Mouse (Mus musculus) myocyte (in vitro differentiated cells): Measurements from ENCODE around the gene E130114P18Rik. TPM values are rescaled to one million over a fixed set of nuclear protein-coding genes. Genes with fewer than 3 reads are reported as not detected.

Source experiments
- H3K27me3 ChIP-seq: one replicate; pipeline ENCODE4 v1.6.1; 2011; ENCODE audit not compliant: control insufficient read depth, insufficient read depth, insufficient read length
- H3K36me3 ChIP-seq: one replicate; pipeline ENCODE4 v1.6.1; 2011; ENCODE audit not compliant: control insufficient read depth, insufficient read depth
- H3K4me2 ChIP-seq: one replicate; pipeline ENCODE4 v1.6.1; 2011; ENCODE audit warnings: low read depth, control low read depth
- H3K4me3 ChIP-seq: one replicate; pipeline ENCODE4 v1.5.1; 2011; ENCODE audit warnings: mild to moderate bottlenecking, control low read depth, moderate library complexity
- H3K79me2 ChIP-seq: one replicate; pipeline ENCODE4 v1.6.1; 2011; ENCODE audit not compliant: control insufficient read depth, insufficient read depth
- H3ac ChIP-seq: one replicate; pipeline ENCODE4 v1.6.1; 2011; ENCODE audit not compliant: control insufficient read depth, insufficient read length
- CEBPB ChIP-seq: IDR thresholded peaks from 2 replicates; pipeline ENCODE4 v1.6.1; 2011; ENCODE audit warnings: mild to moderate bottlenecking, moderate library complexity; ENCODE audit not compliant: poor library complexity, insufficient read depth, severe bottlenecking
- E2F4 ChIP-seq: IDR thresholded peaks from one replicate; pipeline ENCODE4 v1.6.1; 2011; ENCODE audit warnings: mild to moderate bottlenecking, control low read depth, moderate library complexity; ENCODE audit not compliant: insufficient read depth
- MAX ChIP-seq: IDR thresholded peaks from one replicate; pipeline ENCODE4 v1.6.1; 2011; ENCODE audit warnings: low read depth, mild to moderate bottlenecking, control low read depth
- MYOD1 ChIP-seq, 3 experiments: IDR thresholded peaks; one replicate each; pipeline ENCODE4 v1.6.1; 2011; ENCODE audit warnings: control low read depth in 2 of 3, low read depth in 2 of 3, mild to moderate bottlenecking in 2 of 3, moderate library complexity in 1 of 3; ENCODE audit not compliant: insufficient read length in 2 of 3, control insufficient read depth in 1 of 3
- MYOG ChIP-seq, 3 experiments: IDR thresholded peaks; one replicate each; pipeline ENCODE4 v1.6.1; 2011; ENCODE audit warnings: control low read depth in 2 of 3, low read depth in 2 of 3, mild to moderate bottlenecking in 2 of 3; ENCODE audit not compliant: insufficient read length in 2 of 3, control insufficient read depth in 1 of 3, insufficient read depth in 1 of 3
- POLR2A ChIP-seq: IDR thresholded peaks from one replicate; pipeline ENCODE4 v1.6.1; 2011; ENCODE audit warnings: low read depth, mild to moderate bottlenecking, control low read depth, moderate library complexity; ENCODE audit not compliant: insufficient read length
- POLR2AphosphoS2 ChIP-seq: IDR thresholded peaks from one replicate; pipeline ENCODE4 v1.6.1; 2011; ENCODE audit warnings: low read depth, control low read depth; ENCODE audit not compliant: insufficient read length
- REST ChIP-seq: IDR thresholded peaks from one replicate; pipeline ENCODE4 v1.6.1; 2011; ENCODE audit warnings: mild to moderate bottlenecking, control low read depth, moderate library complexity; ENCODE audit not compliant: insufficient read depth, insufficient read length
- SRF ChIP-seq: IDR thresholded peaks from one replicate; pipeline ENCODE4 v1.6.1; 2011; ENCODE audit warnings: low read depth; ENCODE audit not compliant: control insufficient read depth, insufficient read length
- TCF12 ChIP-seq: IDR thresholded peaks from one replicate; pipeline ENCODE4 v1.6.1; 2011; ENCODE audit warnings: mild to moderate bottlenecking, control low read depth; ENCODE audit not compliant: poor library complexity, insufficient read depth, severe bottlenecking
- TCF3 ChIP-seq: IDR thresholded peaks from one replicate; pipeline ENCODE4 v1.6.1; 2011; ENCODE audit warnings: low read depth, control low read depth; ENCODE audit not compliant: insufficient read length
- USF1 ChIP-seq: IDR thresholded peaks from one replicate; pipeline ENCODE4 v1.6.1; 2011; ENCODE audit warnings: low read depth, mild to moderate bottlenecking, control low read depth, moderate library complexity
- polyA plus RNA-seq: library from polyadenylated mRNA; unstranded; fragments of >200 nt; fragmentation: generic; extraction: Trizol; gene quantifications from one replicate; pipeline ENCODE4 v1.2.1, GENCODE M21; 2012; ENCODE audit warnings: missing spikeins

Gene E130114P18Rik
- polyA plus RNA-seq, 1 experiment: not detected

- Histone ChIP-seq H3ac (no peak overlapping the region), H3K36me3 (no peaks in the 10 kb centered on the region), H3K79me2 (no peaks in the 10 kb centered on the region), H3K4me2 (no peak overlapping the region), H3K27me3 (no peaks in the 10 kb centered on the region), H3K4me3 (no peak overlapping the region)
- TF ChIP-seq MYOG (IDR thresholded peaks at IDR 0.05; ENCODE audit: control insufficient read depth in 1 of 3, insufficient read depth in 1 of 3, insufficient read length in 2 of 3, low read depth in 2 of 3): no peak
Observed at GRCm38 (mm10) chr4:97823512-97823911, 45.6 kb upstream of the E130114P18Rik start.

- Histone ChIP-seq H3K4me3 (no peak overlapping the region), H3K79me2 (no peaks in the 10 kb centered on the region), H3K27me3 (no peaks in the 10 kb centered on the region), H3K4me2 (no peak overlapping the region), H3K36me3 (no peaks in the 10 kb centered on the region), H3ac (no peak overlapping the region)
- TF ChIP-seq MYOD1 (IDR thresholded peaks at IDR 0.05; ENCODE audit: control insufficient read depth in 1 of 3, insufficient read length in 2 of 3, low read depth in 2 of 3) (no peak), POLR2AphosphoS2 (no peak), CEBPB (no peak), MAX (no peak), MYOG (IDR thresholded peaks at IDR 0.05; ENCODE audit: control insufficient read depth in 1 of 3, insufficient read depth in 1 of 3, insufficient read length in 2 of 3, low read depth in 2 of 3) (no peak), USF1 (no peak), REST (no peak), TCF3 (no peak)
Observed at GRCm38 (mm10) chr4:97821556-97822251, 43.8 kb upstream of the E130114P18Rik start.

GRCm38 (mm10) chr4:97820474-97821259 lies 42.8 kb upstream of the E130114P18Rik start:
- H3K4me2 ChIP-seq: no peak overlapping the region
- no peak for TF ChIP-seq TCF3
- no peak for TF ChIP-seq TCF12
- no peak for TF ChIP-seq REST
- no peak for TF ChIP-seq E2F4
- TF ChIP-seq MYOG (IDR thresholded peaks at IDR 0.05; ENCODE audit: control insufficient read depth in 1 of 3, insufficient read depth in 1 of 3, insufficient read length in 2 of 3, low read depth in 2 of 3): no peak
- no peak for TF ChIP-seq POLR2AphosphoS2
- no peak for TF ChIP-seq MAX
- TF ChIP-seq MYOD1 (IDR thresholded peaks at IDR 0.05; ENCODE audit: control insufficient read depth in 1 of 3, insufficient read length in 2 of 3, low read depth in 2 of 3): no peak
- no peak for TF ChIP-seq CEBPB
- no peak for TF ChIP-seq POLR2A
- no peaks in the 10 kb centered on the region for H3K79me2 ChIP-seq
- no peak overlapping the region for H3K4me3 ChIP-seq
- H3K36me3 ChIP-seq: no peaks in the 10 kb centered on the region
- H3ac ChIP-seq: no peak overlapping the region
- H3K27me3 ChIP-seq: no peaks in the 10 kb centered on the region

DNA sequence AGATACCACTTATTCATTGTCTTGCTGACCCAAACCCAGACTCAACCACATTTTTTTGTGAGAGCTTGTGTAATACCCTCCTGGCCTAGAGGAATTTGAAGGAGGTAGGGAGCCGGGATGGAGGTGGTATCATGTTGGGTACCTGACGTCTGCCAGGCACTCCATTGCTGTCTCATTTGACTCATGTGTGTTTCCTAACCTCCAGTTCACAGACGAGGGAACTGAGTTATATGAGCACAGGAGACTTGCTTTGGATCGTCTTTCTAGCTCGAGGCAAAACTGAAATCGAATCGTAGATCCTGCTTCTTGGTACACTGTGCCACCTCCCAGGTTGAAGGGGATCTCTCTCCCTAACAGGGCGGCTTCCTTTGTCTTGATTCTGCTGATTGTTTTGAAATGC lies 41.2 kb upstream of the E130114P18Rik start:
- no peaks in the 10 kb centered on the region for H3K27me3 ChIP-seq
- no peak for TF ChIP-seq POLR2AphosphoS2
- no peak for TF ChIP-seq SRF
- no peak for TF ChIP-seq MYOG (IDR thresholded peaks at IDR 0.05; ENCODE audit: control insufficient read depth in 1 of 3, insufficient read depth in 1 of 3, insufficient read length in 2 of 3, low read depth in 2 of 3)
- TF ChIP-seq TCF12: no peak
- TF ChIP-seq USF1: no peak
- no peak for TF ChIP-seq CEBPB
- TF ChIP-seq E2F4: no peak
- TF ChIP-seq MYOD1 (IDR thresholded peaks at IDR 0.05; ENCODE audit: control insufficient read depth in 1 of 3, insufficient read length in 2 of 3, low read depth in 2 of 3): no peak
- TF ChIP-seq TCF3: no peak
- TF ChIP-seq POLR2A: no peak
- no peak for TF ChIP-seq REST
- no peak for TF ChIP-seq MAX

DNA sequence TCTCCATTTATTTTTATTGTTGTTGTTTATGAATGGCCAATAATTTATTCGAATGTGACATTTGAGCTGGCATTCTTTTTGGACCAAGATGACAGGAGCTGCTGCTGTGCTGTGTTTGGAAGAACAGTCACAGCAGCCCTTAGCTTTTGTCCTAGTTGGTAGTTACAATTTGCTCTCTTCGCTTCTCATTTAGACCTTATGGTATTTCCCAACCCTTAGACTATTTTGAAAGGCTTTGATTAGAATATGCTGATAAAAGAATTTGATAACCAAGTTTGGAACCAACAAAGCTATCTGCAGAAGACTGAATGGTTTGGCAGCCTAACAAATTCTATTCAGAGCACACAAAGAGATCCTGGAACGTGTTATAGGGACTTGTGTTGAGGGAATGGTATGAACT lies 40.6 kb upstream of the E130114P18Rik start:
- Histone ChIP-seq H3K4me3 (no peak overlapping the region), H3K4me2 (no peak overlapping the region), H3ac (no peak overlapping the region), H3K36me3 (no peaks in the 10 kb centered on the region), H3K79me2 (no peaks in the 10 kb centered on the region), H3K27me3 (no peaks in the 10 kb centered on the region)
- TF ChIP-seq REST (no peak), TCF12 (no peak), POLR2AphosphoS2 (no peak), USF1 (no peak), TCF3 (no peak), CEBPB (no peak), MYOG (IDR thresholded peaks at IDR 0.05; ENCODE audit: control insufficient read depth in 1 of 3, insufficient read depth in 1 of 3, insufficient read length in 2 of 3, low read depth in 2 of 3) (no peak), E2F4 (no peak), POLR2A (no peak), SRF (no peak), MYOD1 (IDR thresholded peaks at IDR 0.05; ENCODE audit: control insufficient read depth in 1 of 3, insufficient read length in 2 of 3, low read depth in 2 of 3) (no peak), MAX (no peak)

More for the DNA sequence above, 41.2 kb upstream of the E130114P18Rik start:
- no peak overlapping the region for H3ac ChIP-seq
- H3K79me2 ChIP-seq: no peaks in the 10 kb centered on the region
- no peaks in the 10 kb centered on the region for H3K36me3 ChIP-seq
- H3K4me2 ChIP-seq: no peak overlapping the region
- no peak overlapping the region for H3K4me3 ChIP-seq
